Mouse (Mus musculus): ENCODE measurements around the gene Cnksr1.

The Cnksr1 gene

DNA sequence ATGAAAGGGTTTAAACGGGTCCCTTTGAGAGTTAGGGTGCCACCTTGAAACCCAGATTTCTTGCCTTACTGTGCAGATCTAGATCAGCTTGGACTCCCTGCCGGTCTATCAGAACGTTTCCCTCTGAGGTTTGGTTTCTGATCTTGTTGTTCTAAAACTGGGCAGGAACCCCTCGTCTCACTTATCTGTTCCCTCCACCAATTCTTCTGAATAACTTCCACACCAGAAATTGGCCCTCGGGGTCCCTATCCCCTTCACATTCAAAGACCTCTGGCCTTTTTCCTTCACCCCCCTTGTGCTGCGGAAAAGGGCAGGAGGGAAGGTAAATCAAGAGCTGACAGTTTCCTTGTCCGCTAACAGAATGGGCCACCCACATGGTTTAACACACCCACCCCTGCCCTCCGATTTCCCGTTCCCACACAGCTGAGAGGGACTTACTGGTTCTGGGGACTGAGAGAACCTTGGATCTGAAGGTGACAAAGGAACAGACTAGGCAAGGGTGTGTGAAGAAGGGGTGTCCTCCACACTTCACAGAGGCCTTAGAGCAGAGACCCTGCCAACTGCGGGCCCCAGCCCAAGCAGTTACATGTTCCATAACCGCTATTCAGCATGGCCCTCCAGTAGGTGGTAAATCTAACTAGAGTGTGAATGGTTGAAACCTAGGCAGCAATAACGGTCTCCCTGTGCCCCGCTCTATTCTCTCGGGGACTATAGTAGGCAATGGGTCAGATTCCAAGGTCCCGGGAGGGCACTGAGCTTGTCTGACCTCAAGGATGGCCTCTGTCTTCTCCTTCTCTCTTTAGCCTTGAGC, 14.9 kb upstream of the Cnksr1 start:
- no peak for DNase-seq (ENCODE audit: low spot score)

GRCm38 (mm10) chr4:134252131-134252910, 14.1 kb upstream of the Cnksr1 start:
- no peak for DNase-seq (ENCODE audit: low spot score)

DNA sequence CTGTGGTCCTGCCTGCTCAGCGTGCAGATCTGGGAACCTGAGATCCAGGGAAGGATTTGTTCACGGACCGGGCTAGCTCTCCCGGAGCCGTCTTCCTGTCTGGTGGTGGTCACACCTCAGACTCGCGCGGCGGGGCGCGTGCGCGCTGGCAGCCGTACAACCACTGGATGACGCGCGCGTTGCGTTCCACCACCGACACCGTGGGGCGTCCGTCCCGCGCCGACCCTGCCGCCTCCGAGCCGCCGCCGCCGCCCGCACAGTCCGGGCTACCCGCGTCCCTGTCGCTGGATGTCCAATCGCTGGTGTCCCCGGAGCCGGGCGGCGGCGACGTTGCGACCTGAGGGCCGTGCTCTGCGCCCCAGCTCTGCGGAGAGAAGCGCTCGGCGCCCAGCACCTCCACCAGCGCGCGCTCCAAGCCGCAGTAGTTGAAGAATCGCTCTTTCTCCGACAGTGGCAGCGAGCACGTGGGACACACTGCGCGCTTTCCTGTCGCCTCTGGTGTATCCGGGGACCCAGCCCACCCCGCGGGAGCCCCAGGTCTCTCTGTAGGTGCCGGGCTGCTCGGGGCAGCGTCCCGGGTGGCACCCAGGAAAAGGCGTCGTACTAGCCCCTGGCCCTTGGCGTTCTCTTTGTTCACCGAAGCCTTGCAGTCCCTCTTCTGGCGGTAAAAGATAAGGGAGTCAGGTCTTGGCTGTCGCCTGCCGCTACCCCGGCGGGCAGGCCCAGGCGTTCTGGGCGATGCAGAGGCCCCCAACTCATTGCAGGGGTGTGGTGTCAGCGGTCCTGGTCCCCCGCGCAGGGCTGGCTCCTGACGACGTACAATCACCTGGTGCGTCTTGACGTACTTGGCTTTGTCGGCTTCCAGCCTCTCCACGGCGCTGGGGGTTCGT, 13.3 kb upstream of the Cnksr1 start:
- no peak for DNase-seq (ENCODE audit: low spot score)

- no peak for DNase-seq (ENCODE audit: low spot score)
These were observed 12.7 kb upstream of the Cnksr1 start for GRCm38 (mm10) chr4:134250930-134251240.

GRCm38 (mm10) chr4:134250116-134250929, 12.1 kb upstream of the Cnksr1 start:
- no peak for DNase-seq (ENCODE audit: low spot score)

GRCm38 (mm10) chr4:134249651-134250050, 11.5 kb upstream of the Cnksr1 start:
- no peak for DNase-seq (ENCODE audit: low spot score)

DNA sequence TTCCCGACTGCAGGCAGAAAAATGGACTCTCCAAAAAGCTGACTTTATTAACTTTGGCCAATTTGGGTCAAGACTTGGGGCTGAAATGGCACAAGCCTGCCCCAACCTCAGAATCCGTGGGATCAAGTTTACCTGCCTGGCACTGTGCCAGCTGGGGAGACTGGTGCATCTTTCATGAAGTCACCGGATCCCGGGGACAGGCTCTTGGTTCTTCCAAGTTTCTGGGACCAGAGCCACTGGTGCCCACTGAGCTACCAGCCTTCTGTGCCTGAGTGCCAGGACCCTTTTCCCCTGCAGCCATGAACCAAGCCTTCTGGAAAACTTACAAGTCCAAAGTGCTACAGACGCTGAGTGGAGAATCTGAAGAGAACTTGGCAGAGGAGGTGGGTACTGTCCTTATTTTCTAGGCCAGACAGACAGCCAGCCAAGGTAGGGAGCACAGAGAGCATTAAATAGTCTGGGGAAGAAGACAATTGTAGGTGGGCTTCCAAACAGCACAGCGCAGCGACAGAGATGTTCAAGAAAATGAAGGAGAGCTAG, 8.6 kb upstream of the Cnksr1 start, which contains the start of gene Gm30191:
Gene Gm30191 (plus strand): TSS at position 217 of the 540 bp plus-strand sequence.
- DNase-seq (ENCODE audit: low spot score), result no peak

- DNase-seq (ENCODE audit: low spot score), result no peak
These were observed 8.1 kb upstream of the Cnksr1 start for GRCm38 (mm10) chr4:134246256-134246655.

DNA sequence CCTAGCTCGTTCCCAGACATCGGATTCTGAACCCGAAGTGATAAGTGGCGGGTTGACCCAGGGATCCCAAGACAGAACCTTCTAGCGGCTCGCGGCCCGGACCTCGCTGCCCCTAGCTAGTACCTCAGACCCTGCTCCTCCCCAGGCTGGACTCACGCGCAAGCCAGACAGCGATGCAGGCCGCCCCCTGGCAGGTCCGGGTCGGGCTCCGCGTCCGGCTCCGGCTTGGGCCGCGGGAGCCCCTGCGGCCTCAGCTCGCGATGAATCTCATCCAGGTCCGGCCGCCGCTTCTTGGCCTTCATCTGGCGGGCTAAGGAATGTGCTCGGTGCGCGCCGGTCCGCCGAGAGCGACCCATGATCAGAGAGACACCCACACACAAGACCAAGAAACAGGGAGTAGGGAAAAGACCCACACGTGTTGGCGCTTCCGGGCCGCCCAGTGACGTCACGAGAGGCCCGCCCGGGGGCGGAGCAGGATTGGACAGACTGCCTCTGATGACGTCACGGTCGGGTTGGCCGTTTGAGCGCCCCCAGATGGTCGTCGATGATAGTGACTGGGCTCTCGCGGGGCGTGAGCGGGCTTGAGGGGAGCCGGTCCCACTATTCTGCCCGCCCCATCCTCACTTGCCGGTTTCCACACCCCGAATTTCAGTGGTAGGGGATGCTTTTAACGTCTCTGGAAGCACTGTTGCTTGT, 7.1 kb upstream of the Cnksr1 start, which contains the start of gene Zfp593:
Gene Zfp593 (minus strand): TSS at position 445 of the 696 bp plus-strand sequence.
- DNase-seq (ENCODE audit: low spot score), result peak; percentile 89

DNA sequence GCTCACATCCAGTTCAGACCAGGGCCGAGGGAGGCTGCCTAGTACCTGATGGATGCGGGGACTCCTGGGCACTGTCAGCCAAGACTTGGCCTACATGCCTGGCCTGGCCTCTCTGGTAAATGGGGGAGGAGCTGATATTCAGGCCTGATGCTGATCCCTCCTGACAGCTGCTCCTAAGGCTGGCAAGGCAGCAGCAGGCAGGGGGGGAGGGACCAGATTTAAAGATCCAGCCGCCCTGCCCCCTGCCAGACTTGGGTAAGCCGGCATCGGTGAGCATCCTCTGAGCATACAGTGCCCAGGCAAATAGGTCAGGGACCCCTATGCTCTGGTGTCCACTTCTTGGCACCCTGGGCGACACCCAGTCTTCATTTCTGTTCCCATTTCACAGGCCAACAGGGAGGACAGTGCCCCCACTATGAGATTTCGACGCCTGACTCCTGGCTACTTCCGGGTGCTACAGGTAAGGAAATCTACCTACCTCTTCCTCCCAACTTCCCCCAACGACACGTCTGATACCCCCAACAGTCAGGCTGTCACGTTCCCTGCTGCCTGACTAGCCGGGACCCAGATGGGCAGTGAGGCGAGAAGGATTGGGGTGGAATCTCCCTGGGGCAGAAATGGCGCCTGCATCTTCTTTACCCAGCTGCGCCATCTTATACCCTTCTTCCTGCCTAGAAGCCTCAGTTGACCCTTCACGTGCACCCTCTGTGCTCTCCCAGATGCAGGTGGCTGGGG, 5.5 kb upstream of the Cnksr1 start, which contains the start of gene E130218I03Rik:
Gene E130218I03Rik (plus strand): TSS at position 147 of the 735 bp plus-strand sequence.
- DNase-seq (ENCODE audit: low spot score), result no peak

- DNase-seq (ENCODE audit: low spot score), result no peak
These were observed 487 bp upstream of the Cnksr1 start for GRCm38 (mm10) chr4:134238686-134239085.

DNA sequence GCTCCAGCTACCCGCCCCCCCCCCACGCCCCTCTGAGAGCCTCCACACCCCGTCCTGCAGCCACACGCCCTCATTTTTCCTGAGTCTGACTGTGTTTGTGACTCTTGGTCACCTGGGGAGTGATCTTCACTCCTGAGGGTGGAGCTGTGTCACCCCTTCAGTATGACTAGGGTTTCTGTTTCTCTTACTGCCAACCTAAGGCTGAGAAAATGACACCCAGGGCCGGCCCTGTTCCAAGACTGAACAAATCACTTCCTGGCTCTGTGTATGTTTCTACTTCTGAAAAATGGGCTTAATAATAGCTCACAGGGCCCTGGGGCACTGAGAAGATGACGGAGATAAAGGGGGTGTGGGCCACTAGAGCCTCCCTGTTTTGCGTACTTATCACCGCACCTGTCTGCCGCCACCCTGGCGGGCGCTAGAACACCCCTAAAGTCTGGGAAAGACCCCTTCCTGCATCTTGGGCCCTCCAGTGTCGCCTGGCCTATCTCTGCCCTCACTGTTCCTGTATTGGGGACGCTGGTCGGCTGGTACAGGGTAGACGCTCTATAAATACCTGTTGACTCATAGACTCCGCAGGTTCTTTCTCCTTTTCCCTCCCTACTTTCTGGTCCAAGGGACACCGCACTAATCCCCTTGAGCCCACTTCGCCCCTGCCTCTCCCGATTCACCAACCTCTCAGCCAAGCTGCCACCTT, 469 bp downstream of the Cnksr1 start:
- no peak for DNase-seq (ENCODE audit: low spot score)

- no peak for DNase-seq (ENCODE audit: low spot score)
These were observed 3.3 kb downstream of the Cnksr1 start for GRCm38 (mm10) chr4:134234876-134235275.

DNA sequence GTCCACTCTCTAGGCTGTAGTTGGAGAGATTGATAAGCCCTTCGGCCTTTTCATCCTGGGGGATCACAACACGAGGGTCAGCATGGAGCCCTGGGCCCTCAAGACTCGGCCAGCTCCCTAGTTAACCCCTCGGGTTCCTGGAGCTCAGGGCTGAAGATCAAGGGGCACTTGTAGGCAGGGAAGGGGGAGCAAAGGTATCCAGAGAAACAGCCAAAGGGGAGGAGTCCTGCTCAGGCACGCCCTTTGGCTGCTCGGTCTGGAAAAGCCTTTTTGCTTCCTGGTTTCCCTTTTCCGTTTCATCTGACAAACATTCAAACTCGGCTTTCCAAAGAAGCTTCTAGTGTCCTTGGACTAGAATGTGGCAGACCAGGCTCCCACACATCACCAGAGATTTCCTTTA, 7.8 kb downstream of the Cnksr1 start:
- no peak for DNase-seq (ENCODE audit: low spot score)

- DNase-seq (ENCODE audit: low spot score), result no peak
These were observed 11.0 kb downstream of the Cnksr1 start, which contains the start of gene Catsper4 for GRCm38 (mm10) chr4:134227194-134227593. Gene Catsper4 (minus strand): TSS chr4:134227383.

DNA sequence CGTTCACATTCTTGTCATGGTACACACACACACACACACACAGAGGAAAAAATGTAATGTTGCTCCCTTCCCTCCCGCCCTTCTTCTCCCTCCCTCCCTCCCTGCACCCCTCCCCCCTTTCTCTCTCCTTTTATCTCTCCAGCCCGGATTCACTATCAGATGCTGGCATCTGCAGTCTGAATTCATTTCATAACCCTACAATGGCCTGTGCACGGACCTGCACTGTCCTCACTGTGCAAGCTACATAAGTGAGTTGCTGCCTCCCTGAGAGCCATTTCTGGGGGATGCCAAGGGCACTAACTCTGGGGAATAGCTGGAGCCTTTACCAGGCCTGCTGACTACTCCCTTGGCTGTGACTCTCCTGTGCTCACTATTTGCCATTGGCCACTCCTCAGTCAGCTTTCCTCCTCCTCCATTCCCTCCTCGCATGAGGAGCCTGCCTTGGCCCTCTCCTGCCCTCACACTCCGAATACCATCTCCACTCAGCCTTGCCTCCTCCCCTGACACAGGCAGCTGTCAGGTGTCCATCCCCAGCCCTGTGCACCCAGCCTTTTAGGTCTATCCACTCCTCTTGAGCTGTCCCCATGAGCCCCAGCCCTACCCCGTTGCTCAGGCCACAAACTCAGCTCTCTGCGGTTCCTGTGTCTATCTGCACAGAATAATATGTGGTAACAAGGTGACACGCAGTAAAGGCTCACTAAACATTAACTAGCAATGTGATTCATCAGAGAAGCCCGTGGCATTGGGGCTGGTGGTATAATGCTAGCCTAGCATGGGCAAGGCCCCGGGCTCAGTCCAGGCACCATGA, 15.2 kb downstream of the Cnksr1 start:
- DNase-seq (ENCODE audit: low spot score), result no peak

- DNase-seq (ENCODE audit: low spot score), result no peak
These were observed 31.6 kb downstream of the Cnksr1 start for GRCm38 (mm10) chr4:134206488-134207053.

Measured in adipocyte (in vitro differentiated cells).